Mouse (Mus musculus) heart, adult 2 months (tissue): ENCODE data around the gene Fzd7. TPM values are rescaled to one million over a fixed set of nuclear protein-coding genes. Genes with fewer than 3 reads are reported as not detected.

Experiments
- DNase-seq, 2 experiments: peaks; one replicate each; pipeline ENCODE4 v3.0.0; 2021
- H3K27ac ChIP-seq: fragments of 200-600 bp; 2 replicates; pipeline ENCODE4 v1.8.1; 2022
- H3K27me3 ChIP-seq: fragments of 200-500 bp; 2 replicates; pipeline ENCODE4 v1.6.1; 2012; ENCODE audit warnings: mild to moderate bottlenecking, low read length, inconsistent platforms, mixed read lengths; ENCODE audit not compliant: control insufficient read depth, insufficient read depth
- H3K36me3 ChIP-seq: fragments of 200-500 bp; 2 replicates; pipeline ENCODE4 v1.6.1; 2012; ENCODE audit warnings: low read length, inconsistent platforms; ENCODE audit not compliant: control insufficient read depth, insufficient read depth
- H3K4me1 ChIP-seq: fragments of 200-500 bp; 2 replicates; pipeline ENCODE4 v1.6.1; 2011; ENCODE audit warnings: low read length; ENCODE audit not compliant: control insufficient read depth, insufficient read depth
- H3K4me3 ChIP-seq: fragments of 200-600 bp; 2 replicates; pipeline ENCODE4 v1.8.1; 2022
- H3K79me2 ChIP-seq: fragments of 200-500 bp; replicated peaks from 2 replicates; pipeline ENCODE4 v1.6.1; 2012; ENCODE audit warnings: mild to moderate bottlenecking, inconsistent platforms, low read length, moderate library complexity, mixed read lengths; ENCODE audit not compliant: control insufficient read depth, insufficient read depth
- H3K9ac ChIP-seq: fragments of 200-500 bp; 2 replicates; pipeline ENCODE4 v1.6.1; 2012; ENCODE audit warnings: low read depth, mild to moderate bottlenecking, control low read depth, inconsistent platforms, low read length, mixed read lengths
- CTCF ChIP-seq: fragments of 200-600 bp; IDR thresholded peaks from 2 replicates; pipeline ENCODE4 v1.8.1; 2022; ENCODE audit warnings: antibody characterized with exemption, mild to moderate bottlenecking, moderate library complexity
- EP300 ChIP-seq: fragments of 200-500 bp; IDR thresholded peaks from 2 replicates; pipeline ENCODE4 v1.6.1; 2011; ENCODE audit warnings: low read depth, low read length, control low read depth; ENCODE audit not compliant: insufficient read depth
- POLR2A ChIP-seq: fragments of 200-500 bp; IDR thresholded peaks from 2 replicates; pipeline ENCODE4 v1.6.1; 2011; ENCODE audit warnings: mild to moderate bottlenecking, low read depth, low read length, control low read depth; ENCODE audit not compliant: insufficient read depth
- WGBS: fragments of 180-500 bp; shearing (Covaris S2); methylation state at CpG from one replicate; pipeline ENCODE4 v1.1.7; 2018; 5-methylcytosine and 5-hydroxymethylcytosine counted together
- intact Hi-C: fragments of 180-260 bp; cut with DNase I; formaldehyde crosslinking; loops from one replicate; pipeline ENCODE4 v1.15.1; 2025
- polyA plus RNA-seq: library from polyadenylated mRNA; depleted of rRNA; stranded (reverse); fragments of >200 nt; gene quantifications from 2 replicates; pipeline ENCODE4 v1.2.3, GENCODE M21; 2012
- total RNA-seq, 2 experiments: library from RNA; stranded (reverse); gene quantifications; 2 replicates each; pipeline ENCODE4 v1.2.3; 2021

Gene Fzd7
- total and polyA plus RNA-seq, 3 experiments = 5.3 to 7.0 (median 5.8) TPM

- DNase-seq = no peak
- Histone ChIP-seq H3K4me1 (peaks cover 1% of the 10 kb centered on the region; the same call in 1 of the 2 replicates), H3K27me3 (no peaks in the 10 kb centered on the region), H3K9ac (no peak overlapping the region), H3K36me3 (no peaks in the 10 kb centered on the region), H3K79me2 (no peaks in the 10 kb centered on the region), H3K4me3 (no peak overlapping the region), H3K27ac (no peak overlapping the region)
- 72% methylated on average over 4 of the region's 4 CpGs for WGBS
- intact Hi-C loops = no loop called here
- TF ChIP-seq EP300 (no peak), CTCF (no peak), POLR2A (no peak)
Observed at GRCm38 (mm10) chr1:59492432-59492831, 10.2 kb downstream of the Fzd7 start.

- Histone ChIP-seq H3K27me3 (no peaks in the 10 kb centered on the region), H3K27ac (no peak overlapping the region), H3K79me2 (no peaks in the 10 kb centered on the region), H3K4me1 (no peaks in the 10 kb centered on the region), H3K4me3 (no peak overlapping the region), H3K36me3 (no peaks in the 10 kb centered on the region), H3K9ac (no peak overlapping the region)
- TF ChIP-seq EP300 (no peak), POLR2A (no peak), CTCF (no peak)
- WGBS = 80% methylated on average over 5 of the region's 5 CpGs
- intact Hi-C loops = no loop called here
- DNase-seq = no peak
Observed at GRCm38 (mm10) chr1:59495970-59496369, 13.7 kb downstream of the Fzd7 start.

GRCm38 (mm10) chr1:59497741-59498613 lies 15.8 kb downstream of the Fzd7 start:
- no peaks in the 10 kb centered on the region for H3K4me1 ChIP-seq
- 74% methylated on average over 6 of the region's 6 CpGs for WGBS
- H3K27me3 ChIP-seq = no peaks in the 10 kb centered on the region
- no peaks in the 10 kb centered on the region for H3K79me2 ChIP-seq
- no peaks in the 10 kb centered on the region for H3K36me3 ChIP-seq
- no peak for DNase-seq
- intact Hi-C loops = no loop called here
- no peak overlapping the region for H3K4me3 ChIP-seq
- no peak overlapping the region for H3K27ac ChIP-seq
- TF ChIP-seq EP300 = no peak
- TF ChIP-seq CTCF = no peak
- no peak for TF ChIP-seq POLR2A
- no peak overlapping the region for H3K9ac ChIP-seq

GRCm38 (mm10) chr1:59499327-59499726 lies 17.1 kb downstream of the Fzd7 start:
- DNase-seq = no peak
- no peaks in the 10 kb centered on the region for H3K4me1 ChIP-seq
- H3K36me3 ChIP-seq = no peaks in the 10 kb centered on the region
- no peak overlapping the region for H3K4me3 ChIP-seq
- 84% methylated on average over 3 of the region's 3 CpGs for WGBS
- TF ChIP-seq POLR2A (no peak), EP300 (no peak), CTCF (no peak)
- no peaks in the 10 kb centered on the region for H3K27me3 ChIP-seq
- intact Hi-C loops = no loop called here
- H3K9ac ChIP-seq = no peak overlapping the region
- no peaks in the 10 kb centered on the region for H3K79me2 ChIP-seq
- H3K27ac ChIP-seq = no peak overlapping the region

GRCm38 (mm10) chr1:59502355-59502754 lies 20.1 kb downstream of the Fzd7 start:
- H3K9ac ChIP-seq = no peak overlapping the region

GRCm38 (mm10) chr1:59503659-59504301 lies 21.6 kb downstream of the Fzd7 start:
- no peaks in the 10 kb centered on the region for H3K4me1 ChIP-seq
- H3K9ac ChIP-seq = no peak overlapping the region
- intact Hi-C loops = no loop called here
- H3K79me2 ChIP-seq = no peaks in the 10 kb centered on the region
- DNase-seq = no peak
- H3K36me3 ChIP-seq = no peaks in the 10 kb centered on the region
- H3K27me3 ChIP-seq = no peaks in the 10 kb centered on the region
- H3K27ac ChIP-seq = no peak overlapping the region
- 63% methylated on average over 7 of the region's 7 CpGs for WGBS
- TF ChIP-seq CTCF (no peak), POLR2A (no peak), EP300 (no peak)
- no peak overlapping the region for H3K4me3 ChIP-seq

More at GRCm38 (mm10) chr1:59502355-59502754, 20.1 kb downstream of the Fzd7 start:
- no peaks in the 10 kb centered on the region for H3K36me3 ChIP-seq
- TF ChIP-seq POLR2A = no peak
- no peak for TF ChIP-seq CTCF
- no peak for TF ChIP-seq EP300
- H3K27ac ChIP-seq = no peak overlapping the region
- intact Hi-C loops = no loop called here
- no peak overlapping the region for H3K4me3 ChIP-seq
- no peak for DNase-seq
- H3K79me2 ChIP-seq = no peaks in the 10 kb centered on the region
- H3K4me1 ChIP-seq = no peaks in the 10 kb centered on the region
- no peaks in the 10 kb centered on the region for H3K27me3 ChIP-seq
- 87% methylated on average over 2 of the region's 2 CpGs for WGBS
